Mouse (Mus musculus) spleen, postnatal 4 days (tissue): Measurements from ENCODE around the gene Ap1m1.

Experiments used
- DNase-seq, 2 experiments: peaks; one replicate each; pipeline ENCODE4 v3.0.0; 2022; ENCODE audit warnings: low spot score in 2 of 2

Gene Ap1m1

DNA sequence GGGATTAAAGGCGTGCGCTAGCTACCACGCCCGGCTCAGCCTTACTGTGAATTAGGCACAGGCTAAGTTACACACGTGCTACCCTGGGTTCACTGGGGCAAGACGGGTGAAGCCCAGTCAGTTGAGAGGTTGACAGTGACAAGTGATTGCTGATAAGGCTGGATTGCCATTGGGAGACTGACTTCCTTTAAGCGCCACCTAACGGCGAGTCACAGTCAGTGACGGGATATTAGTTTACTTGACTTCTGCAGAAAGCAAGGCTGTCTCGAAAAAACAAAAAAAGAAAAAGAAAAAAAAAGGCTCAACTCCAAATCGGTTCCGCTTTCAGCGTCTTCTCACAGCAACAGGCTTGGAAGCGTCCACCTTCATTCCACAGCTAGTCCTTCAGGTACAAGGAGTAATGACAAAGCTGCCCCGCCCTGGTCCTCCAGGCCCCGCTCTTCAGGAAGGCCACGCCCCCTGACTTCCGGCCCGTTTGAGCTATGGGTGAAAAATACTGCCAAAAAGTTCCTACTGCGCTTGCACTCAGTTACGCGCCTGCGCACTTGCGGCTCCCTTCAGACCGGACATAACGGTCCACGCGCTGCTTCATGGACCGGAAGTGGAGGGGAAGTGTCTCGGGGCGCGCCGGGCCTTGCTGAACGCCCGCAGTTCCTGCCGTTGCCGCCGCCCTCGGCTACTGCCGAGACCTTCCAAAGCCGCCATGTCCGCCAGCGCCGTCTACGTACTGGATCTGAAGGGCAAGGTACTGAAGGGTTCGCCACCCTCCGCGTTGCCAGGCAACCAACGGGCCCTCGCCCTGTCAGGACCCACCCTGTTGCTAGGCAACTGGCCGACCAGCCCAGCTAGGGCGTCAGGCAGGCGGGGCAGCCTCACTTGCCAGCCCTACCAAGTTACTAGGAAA, at the start of gene Ap1m1:
TSS of gene Ap1m1 (plus strand) at position 520 of the 904 bp plus-strand sequence.
- DNase-seq, result peak; percentile 97 to 98

DNA sequence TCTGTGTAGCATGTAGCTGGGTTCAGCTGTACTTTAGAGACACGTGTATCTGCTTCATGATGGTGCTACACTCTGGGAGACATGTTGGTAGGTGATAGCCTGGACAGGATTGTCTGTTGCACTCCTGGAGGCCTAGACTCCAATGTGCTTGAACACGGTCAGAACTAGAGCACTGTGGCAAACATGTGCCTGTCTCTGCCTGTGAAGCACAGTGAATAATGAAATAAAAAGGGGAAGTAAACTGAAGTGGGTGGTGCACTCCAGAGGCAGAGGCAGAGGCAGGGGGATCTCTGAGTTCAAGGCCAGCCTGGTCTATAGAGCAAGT, 49.6 kb upstream of the Ap1m1 start:
- no peak for DNase-seq

DNA sequence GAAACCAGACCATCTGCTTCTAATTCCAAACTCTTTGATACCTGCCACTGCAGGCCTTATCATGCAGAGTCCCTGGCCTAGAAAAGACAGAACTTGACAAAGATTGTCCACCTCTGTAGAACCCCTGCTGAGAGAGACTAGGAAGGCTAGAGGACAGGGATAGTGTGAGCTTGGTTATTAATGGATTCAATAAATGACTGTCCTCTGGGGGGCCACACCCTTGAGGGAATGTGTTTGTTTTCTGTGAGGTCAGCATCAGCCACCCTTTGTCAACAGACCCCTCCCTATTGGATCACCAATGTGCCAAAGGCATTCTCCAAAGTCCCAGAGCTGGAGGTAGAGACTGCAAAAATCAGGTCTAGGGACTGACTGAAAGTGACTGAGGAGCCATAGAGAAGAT, 47.8 kb upstream of the Ap1m1 start:
- no peak for DNase-seq

DNA sequence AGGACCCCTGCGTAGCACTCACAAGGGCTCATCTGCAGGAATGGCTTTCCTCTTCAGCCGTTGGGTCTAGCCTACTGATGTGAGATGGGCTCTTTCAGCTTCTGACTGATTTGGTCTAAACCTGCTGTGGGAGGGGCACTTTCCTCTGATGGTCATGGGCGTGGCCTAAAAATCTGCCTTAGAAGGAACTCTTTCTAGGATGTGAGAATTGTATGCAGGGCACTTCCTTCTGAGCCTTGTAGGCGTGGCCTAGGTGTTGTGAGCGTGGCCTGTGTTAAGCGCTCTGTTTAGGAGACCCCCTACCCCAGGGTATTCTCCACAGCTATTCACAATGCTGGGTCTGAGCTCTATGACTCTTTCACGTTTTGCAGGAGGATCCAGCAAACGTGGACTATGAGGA, 41.8 kb upstream of the Ap1m1 start:
- no peak for DNase-seq

DNA sequence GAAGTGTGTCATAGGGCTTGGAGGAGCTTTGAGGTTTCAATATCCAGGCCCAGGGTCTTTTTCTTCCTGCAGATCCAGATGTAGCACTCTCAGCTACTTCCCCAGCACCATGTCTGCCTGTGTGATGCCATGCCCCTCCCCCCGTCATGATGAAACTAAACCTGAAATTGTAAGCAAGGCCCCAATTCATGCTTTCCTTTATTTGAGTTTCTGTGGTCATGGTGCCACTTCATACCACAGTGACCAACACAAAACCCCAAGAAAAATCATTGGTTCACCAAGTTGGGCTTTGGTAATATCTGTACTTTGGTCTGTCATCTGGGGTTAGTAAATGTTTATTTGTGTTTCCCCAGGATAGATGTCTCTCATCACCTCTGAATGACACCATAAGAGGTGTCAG, 31.2 kb upstream of the Ap1m1 start:
- no peak for DNase-seq

DNA sequence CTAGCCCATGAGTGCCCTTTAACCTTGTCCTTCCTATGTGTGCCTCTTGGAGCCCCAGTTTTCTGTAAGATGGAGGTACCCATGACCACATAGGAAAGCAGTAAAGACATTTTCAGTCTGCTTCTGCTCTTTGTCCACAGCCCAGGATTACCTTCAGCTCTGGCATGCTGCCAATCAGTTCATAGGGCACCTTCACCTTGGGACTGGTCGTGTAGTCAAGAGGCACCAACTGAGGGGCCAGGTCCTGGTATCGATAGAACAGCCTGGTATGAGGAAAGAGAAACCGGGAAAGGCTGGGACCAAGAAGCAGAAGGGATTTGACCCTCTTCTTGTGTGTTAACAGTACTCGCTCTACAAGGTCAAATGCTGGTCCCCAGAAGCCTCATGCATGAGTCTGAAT, 29.6 kb upstream of the Ap1m1 start:
- DNase-seq, result no peak

DNA sequence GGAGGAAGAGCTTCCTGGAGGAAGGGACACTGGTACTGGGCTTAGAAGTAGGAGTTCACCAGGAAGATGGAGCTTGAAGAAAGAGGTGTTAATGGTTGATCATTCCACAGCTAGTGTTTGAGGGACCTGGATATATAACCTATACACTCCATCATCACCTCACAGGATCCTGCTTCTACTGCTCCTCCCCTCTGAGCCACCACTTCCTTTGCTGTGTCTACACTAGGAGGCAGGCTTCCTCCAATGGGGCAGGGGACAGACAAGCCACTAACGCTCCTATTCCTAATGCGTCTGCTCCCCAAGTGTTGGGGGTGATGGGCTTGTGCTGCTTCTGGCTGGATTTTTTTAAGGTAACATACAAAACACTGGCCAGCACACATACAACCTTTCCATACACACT, 29.1 kb upstream of the Ap1m1 start:
- no peak for DNase-seq

DNA sequence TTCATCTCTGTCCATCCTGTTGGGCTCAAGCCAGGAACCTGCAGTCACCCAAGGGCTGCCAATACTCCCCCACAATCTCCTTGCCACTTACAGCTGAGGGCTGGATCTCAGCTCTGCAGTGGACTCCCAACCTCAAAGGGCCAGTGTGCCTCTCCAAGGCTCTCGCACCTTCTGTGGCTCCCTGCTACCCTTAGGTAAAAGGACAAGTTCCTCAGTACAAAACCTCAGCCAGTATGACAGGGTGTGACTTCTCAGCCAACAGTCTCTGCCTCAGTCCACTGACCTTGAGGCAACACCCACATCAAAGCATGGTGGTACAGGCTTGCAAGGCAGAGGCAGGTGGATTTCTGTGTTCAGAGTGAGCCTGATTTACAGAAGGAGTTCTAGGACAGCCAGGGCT, 28.0 kb upstream of the Ap1m1 start:
- DNase-seq, result no peak

DNA sequence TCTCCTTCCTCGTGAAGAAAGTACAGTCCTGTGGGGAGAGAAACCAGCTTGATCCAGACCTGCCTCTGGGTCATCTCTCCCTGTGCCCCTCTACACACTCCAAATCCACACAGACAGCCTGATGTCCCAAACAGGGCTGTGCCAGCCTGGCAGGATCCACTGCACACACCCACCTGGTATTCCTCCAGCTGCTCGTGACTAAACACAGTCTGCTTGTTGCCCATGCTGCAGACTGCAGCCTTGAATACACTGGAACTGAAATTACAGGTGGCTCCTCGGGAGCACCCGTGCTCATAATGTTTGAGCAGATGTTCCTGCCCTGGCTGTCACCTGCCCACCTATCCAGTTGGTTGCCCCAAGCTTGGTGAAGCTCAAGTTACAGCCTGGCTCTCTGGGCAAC, 27.1 kb upstream of the Ap1m1 start, which contains the start of gene Cib3:
TSS of gene Cib3 (minus strand) at position 87 of the 400 bp plus-strand sequence.
- DNase-seq, result no peak

DNA sequence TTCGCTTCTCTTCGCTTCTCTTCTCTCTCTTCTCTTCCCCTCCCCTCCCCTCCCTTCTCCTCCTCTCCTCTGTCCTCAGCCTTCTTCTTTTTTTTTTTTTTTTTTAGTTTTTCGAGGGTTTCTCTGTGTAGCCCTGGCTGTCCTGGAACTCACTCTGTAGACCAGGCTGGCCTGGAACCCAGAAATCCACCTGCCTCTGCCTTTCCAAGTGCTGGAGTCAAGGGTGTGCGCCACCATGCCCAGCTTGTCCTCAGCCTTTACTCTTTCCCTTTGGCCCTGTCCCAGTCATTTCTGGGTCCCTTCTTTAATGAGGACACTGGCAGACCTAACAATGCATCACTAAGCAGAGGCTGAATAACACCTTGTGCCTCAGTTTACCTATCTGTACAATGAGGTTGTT, 26.3 kb upstream of the Ap1m1 start, which contains the start of gene Gm11034:
TSS of gene Gm11034 (minus strand) at position 101 of the 400 bp plus-strand sequence.
- DNase-seq, result no peak

DNA sequence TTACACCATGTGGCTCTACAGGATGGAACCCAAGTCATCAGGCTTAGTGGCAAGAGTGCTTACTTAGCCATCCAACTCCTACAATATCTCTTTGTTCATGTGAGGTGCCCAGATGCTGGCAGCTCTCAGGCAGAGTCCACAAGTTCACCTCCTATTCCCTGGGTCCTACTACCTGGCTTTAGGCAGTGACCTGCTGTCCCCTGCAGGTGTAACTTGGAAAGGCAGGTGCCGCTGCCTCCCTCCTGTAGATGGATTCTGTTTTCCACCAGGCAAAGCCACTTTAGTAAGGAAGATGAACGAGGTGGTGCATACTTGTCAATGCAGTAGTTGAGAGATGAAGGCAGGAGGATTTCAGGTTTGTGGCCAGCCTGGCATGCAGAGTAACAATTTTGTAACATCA, 24.8 kb upstream of the Ap1m1 start:
- peak in 1 of 2 experiments; percentile 46 for DNase-seq

DNA sequence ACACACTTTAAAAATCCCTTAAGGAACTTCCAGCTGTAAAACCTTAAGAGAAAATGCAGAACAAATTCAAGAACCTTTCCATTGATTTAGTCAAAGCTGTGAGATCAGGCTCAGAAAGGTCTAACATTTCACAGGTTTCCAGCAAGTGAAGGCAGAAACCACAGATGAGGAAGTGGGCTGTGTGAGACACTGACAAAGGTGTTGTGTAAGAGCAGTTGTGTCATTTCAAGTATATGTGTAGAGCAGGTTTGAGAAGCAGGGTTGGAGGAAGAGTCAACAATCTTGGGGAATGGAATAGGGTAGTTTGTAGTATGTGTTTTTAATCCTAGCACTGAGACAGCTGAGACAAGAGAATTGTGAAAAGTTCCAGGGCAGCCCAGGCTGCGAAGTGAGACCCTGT, 23.9 kb upstream of the Ap1m1 start:
- DNase-seq, result no peak

DNA sequence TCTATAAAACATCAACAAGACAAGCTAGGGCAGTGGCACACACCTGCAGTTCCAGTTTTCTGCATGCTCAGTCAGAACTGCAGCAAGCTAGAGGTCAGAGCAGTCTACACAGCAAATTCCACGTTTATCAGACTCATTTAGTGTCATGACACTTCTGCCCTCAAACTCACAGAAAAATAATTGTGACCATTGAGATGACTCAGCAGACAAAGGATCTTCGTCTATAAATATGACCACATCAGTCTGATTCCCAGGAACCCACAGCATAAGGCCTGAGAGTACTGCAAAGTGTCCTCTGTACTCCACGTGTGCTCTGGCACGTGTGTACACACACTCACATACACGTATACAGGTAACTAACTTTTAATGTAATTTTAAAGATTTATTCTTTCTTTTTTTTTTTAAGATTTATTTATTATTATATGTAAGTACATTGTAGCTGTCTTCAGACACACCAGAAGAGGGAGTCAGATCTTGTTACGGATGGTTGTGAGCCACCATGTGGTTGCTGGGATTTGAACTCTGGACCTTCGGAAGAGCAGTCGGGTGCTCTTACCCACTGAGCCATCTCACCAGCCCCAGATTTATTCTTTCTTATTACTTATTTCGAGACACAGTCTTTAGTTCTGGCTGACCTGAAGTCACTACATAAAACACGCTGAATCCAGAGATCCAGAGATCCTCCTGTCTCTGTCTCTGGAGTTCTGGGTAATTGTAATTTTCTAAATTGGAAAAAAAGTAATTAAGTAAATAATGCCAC, 20.9 kb upstream of the Ap1m1 start:
- no peak for DNase-seq

DNA sequence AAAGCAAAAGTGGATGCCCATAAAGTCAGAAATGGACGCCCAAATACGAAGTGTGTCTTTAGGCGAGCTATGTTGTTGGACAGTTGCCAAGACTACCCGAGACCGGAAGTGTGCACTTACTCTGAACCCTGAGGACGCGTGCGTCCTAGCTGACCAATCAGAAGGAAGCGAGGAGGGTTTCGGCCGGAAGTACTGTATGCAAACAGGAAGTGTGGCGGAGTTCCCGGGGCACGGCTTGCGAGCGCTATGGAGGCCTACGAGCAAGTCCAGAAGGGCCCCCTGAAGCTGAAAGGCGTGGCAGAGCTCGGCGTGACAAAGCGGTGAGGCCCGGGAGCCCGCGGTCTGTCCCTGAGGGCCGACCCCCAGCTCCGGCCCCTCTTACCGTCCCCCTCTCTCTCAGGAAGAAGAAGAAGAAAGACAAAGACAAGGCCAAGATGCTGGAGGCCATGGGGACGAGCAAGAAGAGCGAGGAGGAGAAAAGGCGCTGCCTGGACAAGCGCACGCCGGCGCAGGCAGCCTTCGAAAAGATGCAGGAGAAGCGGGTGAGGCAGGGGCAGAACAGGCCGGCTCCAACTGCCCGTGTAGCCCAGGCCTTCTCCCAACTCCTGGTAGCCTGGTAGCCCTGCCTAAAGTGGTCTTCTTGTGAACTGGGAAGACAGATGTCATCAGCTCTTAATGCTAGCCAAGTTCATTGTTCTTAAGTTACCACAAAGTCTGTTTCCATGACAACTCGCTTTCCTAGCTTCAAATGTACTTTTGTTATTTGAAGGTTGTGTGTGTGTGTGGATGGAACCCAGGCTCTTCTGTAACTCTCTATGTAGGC, 20.1 kb upstream of the Ap1m1 start, which contains the start of gene Fam32a:
TSS of gene Fam32a (plus strand) at position 190 of the 823 bp plus-strand sequence.
- DNase-seq, result peak; percentile 87 to 90

DNA sequence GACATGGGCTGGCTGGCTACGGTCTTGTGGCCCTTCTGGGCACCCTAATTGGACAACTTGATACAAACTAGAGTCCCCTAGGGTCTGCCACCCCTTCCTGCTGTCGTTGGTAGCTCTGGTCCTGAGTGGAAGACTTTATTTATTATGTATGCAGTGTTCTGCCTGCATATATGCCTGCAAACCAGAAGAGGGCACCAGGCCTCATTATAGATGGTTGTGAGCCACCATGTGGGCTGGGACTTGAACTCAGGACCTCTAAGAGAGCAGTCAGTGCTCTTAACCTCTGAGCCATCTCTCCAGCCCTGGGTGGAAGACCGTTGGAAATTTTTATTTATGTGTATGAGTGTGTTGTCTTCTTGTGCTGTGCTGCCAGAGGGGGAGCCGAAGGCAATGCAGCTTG, 19.1 kb upstream of the Ap1m1 start:
- DNase-seq, result no peak

DNA sequence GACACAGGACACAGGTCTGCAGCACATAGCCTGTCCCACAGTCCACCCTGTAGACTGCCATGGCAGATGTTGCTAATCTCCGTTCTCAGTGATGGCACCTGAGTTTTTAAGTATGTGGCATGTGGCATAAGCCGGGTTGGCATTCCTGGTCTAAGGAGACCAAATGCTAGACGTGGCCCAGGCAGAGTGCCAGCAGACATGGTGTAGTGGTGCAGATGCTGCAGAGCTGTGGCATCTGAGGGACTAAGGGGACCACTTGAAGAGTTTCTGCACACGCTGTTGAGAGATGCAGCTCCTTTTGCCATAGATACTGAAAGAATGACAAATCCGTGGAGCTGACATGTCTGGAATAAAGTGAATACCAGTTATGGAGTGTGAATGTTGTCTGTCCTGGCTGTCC, 17.2 kb upstream of the Ap1m1 start:
- DNase-seq, result no peak

DNA sequence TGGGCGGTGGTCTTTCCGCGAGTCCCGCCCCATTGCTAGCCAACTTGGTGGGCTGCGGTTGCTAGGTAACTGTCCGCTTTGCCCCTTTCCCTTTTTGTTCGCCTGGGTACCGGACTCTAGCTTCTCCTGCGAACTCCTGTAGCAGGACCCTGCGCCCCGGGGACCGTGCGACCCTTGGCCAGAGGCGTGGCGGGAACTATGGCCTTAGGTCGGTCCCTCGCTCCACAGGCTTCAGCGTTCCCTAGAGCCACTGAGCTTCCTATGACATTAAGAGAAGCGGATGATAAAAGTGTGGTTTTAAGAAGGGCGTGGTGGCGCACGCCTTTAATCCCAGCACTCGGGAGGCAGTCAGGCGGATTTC, 565 bp downstream of the Ap1m1 start:
- no peak for DNase-seq

DNA sequence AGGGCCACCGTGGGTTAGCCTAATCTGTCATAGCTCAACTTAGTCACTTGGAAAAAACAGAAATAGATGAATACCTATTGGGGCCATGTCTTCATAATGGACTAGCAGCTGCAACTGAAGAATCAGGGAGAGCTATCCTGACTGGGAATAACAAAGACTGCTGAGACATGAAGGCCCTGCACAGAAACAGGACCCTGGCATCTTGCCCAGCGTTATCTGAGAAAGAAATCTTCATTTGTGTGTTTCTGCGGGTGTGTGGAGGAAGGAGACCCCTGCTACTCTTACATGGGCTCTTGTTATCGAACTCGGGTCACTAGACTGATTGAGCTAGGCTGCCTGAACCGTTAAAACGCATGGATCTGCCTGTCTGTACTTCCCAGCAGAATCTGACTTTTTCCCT, 1.1 kb downstream of the Ap1m1 start:
- no peak for DNase-seq

DNA sequence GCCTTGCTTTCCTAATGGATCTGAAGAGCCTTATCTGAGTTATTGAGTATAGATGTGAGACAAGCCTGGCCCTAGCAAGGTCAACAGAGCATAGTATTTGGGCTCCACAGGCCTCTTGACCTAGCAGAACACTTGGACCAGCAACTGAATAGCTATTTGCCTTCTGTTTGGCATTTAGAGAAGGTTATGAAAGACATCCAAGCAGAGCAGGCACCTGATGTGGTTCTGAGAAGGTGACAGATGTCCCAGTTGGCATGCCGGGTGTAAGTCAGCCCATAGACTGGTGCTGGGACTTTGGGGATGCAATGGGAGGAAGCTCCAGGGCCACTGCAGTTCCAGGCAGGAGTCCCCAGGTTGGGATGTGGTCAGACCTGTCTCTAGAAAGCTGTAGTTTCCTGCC, 2.4 kb downstream of the Ap1m1 start:
- DNase-seq, result no peak

DNA sequence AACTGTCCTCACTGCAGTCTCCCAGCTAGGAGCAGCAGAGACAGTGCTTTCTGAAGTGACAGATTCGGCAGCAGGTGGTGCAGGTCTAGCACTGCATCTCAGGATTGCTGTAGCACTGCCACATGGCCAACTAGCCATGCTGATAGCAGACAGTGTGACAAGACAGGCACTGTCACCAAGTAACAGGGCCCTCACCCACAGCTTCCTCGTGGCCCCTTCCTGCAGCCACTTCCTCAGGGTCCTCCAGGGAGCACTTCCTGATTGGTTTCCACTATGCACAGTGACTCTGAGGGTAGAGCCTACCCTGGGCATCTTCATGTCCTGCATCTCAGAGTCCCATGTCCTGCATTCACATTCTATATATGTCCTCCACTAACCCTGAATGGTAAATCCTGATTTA, 4.8 kb downstream of the Ap1m1 start:
- no peak for DNase-seq

DNA sequence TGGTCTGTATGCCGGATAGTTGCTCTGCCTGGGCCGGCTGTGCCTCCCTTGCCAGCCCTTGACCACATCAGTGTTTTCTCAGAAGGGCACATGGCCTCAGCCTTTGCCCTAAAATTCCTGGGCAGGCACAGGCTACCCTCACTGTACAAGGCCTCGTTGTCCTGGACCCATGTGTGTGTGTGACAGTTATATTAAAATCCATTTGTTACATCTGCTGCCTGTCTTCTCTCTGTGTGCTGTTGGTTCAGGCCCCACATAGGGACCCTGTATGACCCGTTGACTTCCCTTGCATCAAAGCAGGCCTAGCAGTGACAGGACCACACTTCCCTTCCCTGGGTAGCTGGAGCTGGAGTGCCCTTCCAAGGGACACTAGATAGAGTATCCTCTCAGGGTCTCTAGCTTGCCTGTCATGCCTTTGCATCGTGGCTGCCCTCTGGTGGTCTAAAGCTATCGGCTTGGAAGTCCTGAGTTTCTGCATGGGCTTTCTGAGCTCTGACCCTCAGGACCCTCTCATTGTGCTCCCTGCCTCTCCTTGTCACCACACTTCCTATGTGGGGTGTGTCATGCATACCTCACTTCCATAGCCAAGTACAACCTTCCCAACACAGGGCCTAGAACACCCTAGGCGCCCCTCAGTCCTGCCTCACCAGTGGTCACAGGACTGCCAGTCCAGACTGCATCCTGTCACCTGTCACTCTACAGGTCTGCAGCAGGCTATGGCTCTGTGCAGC, 17.5 kb downstream of the Ap1m1 start:
- DNase-seq, result peak; percentile 51 to 77

DNA sequence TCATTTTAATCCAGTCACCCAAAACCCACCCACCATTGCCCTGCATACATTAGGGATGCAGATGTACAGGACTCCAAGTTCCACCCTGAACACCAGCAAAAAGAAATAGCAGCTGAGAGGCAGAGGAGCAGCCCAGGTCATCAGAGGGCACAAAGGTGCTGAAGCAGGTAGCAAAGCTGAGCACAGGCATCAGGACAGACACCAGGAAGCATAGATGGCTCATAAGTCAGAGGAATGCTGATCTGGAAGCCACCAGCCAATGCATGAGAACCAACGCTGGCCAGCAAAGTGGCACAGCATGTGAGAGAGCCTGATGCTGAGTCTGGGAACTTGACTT, 18.1 kb downstream of the Ap1m1 start:
- DNase-seq, result no peak
